Mouse (Mus musculus): ENCODE measurements at regions not wholly inside any gene's neighbourhood (a gene's known extent, or its start where the extent isn't known, plus 50 kb on each side); places are given as distances from the start of the nearest gene placed in this dataset.
"Not testable (repeated sequence)": the region's sequence is repeated elsewhere in the genome, so short reads cannot be mapped to it uniquely, and the experiment has no call there.

- DNase-seq: peak; percentile 60
Observed at GRCm38 (mm10) chr14:52580319-52580718, 84.8 kb upstream of the Olfr1507 start.

GRCm38 (mm10) chr14:52566920-52567319 is 71.4 kb upstream of the Olfr1507 start:
- TF ChIP-seq POLR2A (IDR thresholded peaks at IDR 0.05; ENCODE audit: control insufficient read depth, extremely low read depth, insufficient read depth, low read length, poor library complexity): no peak
- TF ChIP-seq CTCF (IDR thresholded peaks at IDR 0.05; ENCODE audit: borderline replicate concordance, control insufficient read depth, extremely low read depth, insufficient read depth, low read length, poor library complexity): no peak
- Histone ChIP-seq H3K4me3 (ENCODE audit: control insufficient read depth, insufficient read depth, low read length) (no peak overlapping the region), H3K36me3 (ENCODE audit: control insufficient read depth, insufficient read depth, low read length) (no peaks in the 10 kb centered on the region), H3K27ac (ENCODE audit: control insufficient read depth, insufficient read depth, low read length) (peak overlapping the region; percentile 34; the same call in 1 of the 2 replicates), H3K4me1 (replicated peaks; ENCODE audit: control insufficient read depth, insufficient read depth, low read length) (peaks cover 7% of the 10 kb centered on the region; the same call in 1 of the 2 replicates), H3K27me3 (ENCODE audit: control insufficient read depth, insufficient read depth, low read length) (no peaks in the 10 kb centered on the region)
- DNase-seq: peak; percentile 75
- 4% methylated on average over 5 of the region's 5 CpGs for WGBS

More at GRCm38 (mm10) chr14:52580319-52580718, 84.8 kb upstream of the Olfr1507 start:
- Histone ChIP-seq H3K27me3 (ENCODE audit: control insufficient read depth, insufficient read depth, low read length) (no peaks in the 10 kb centered on the region), H3K27ac (ENCODE audit: control insufficient read depth, insufficient read depth, low read length) (no peak overlapping the region), H3K4me3 (ENCODE audit: control insufficient read depth, insufficient read depth, low read length) (no peak overlapping the region), H3K4me1 (replicated peaks; ENCODE audit: control insufficient read depth, insufficient read depth, low read length) (no peaks in the 10 kb centered on the region), H3K36me3 (ENCODE audit: control insufficient read depth, insufficient read depth, low read length) (no peaks in the 10 kb centered on the region)
- WGBS: 63% methylated on average over 3 of the region's 3 CpGs
- TF ChIP-seq CTCF (IDR thresholded peaks at IDR 0.05; ENCODE audit: borderline replicate concordance, control insufficient read depth, extremely low read depth, insufficient read depth, low read length, poor library complexity) (peak; percentile 52; the same call in 1 of the 2 replicates), POLR2A (IDR thresholded peaks at IDR 0.05; ENCODE audit: control insufficient read depth, extremely low read depth, insufficient read depth, low read length, poor library complexity) (no peak)

- no peak for DNase-seq
- no peaks in the 10 kb centered on the region for H3K36me3 ChIP-seq (ENCODE audit: control insufficient read depth, insufficient read depth, low read length)
- 11% methylated on average over 4 of the region's 4 CpGs for WGBS
- peaks cover 7% of the 10 kb centered on the region; the same call in 1 of the 2 replicates for H3K4me1 ChIP-seq (replicated peaks; ENCODE audit: control insufficient read depth, insufficient read depth, low read length)
- H3K27ac ChIP-seq (ENCODE audit: control insufficient read depth, insufficient read depth, low read length): no peak overlapping the region
- H3K27me3 ChIP-seq (ENCODE audit: control insufficient read depth, insufficient read depth, low read length): no peaks in the 10 kb centered on the region
- TF ChIP-seq CTCF (IDR thresholded peaks at IDR 0.05; ENCODE audit: borderline replicate concordance, control insufficient read depth, extremely low read depth, insufficient read depth, low read length, poor library complexity): no peak
- no peak for TF ChIP-seq POLR2A (IDR thresholded peaks at IDR 0.05; ENCODE audit: control insufficient read depth, extremely low read depth, insufficient read depth, low read length, poor library complexity)
- no peak overlapping the region for H3K4me3 ChIP-seq (ENCODE audit: control insufficient read depth, insufficient read depth, low read length)
Observed at GRCm38 (mm10) chr14:52565606-52566005, 70.1 kb upstream of the Olfr1507 start.

- H3K4me3 ChIP-seq (ENCODE audit: control insufficient read depth, insufficient read depth, low read length); H3K36me3 ChIP-seq (ENCODE audit: control insufficient read depth, insufficient read depth, low read length); H3K27me3 ChIP-seq (ENCODE audit: control insufficient read depth, insufficient read depth, low read length); DNase-seq; H3K4me1 ChIP-seq (replicated peaks; ENCODE audit: control insufficient read depth, insufficient read depth, low read length); H3K27ac ChIP-seq (ENCODE audit: control insufficient read depth, insufficient read depth, low read length): not testable (repeated sequence)
- 95% methylated on average over 13 of the region's 13 CpGs for WGBS
Observed at GRCm38 (mm10) chr14:52556340-52556739, 60.8 kb upstream of the Olfr1507 start.

- no peaks in the 10 kb centered on the region for H3K36me3 ChIP-seq (ENCODE audit: control insufficient read depth, insufficient read depth, low read length)
- H3K4me1 ChIP-seq (replicated peaks; ENCODE audit: control insufficient read depth, insufficient read depth, low read length): no peaks in the 10 kb centered on the region
- H3K4me3 ChIP-seq (ENCODE audit: control insufficient read depth, insufficient read depth, low read length): no peak overlapping the region
- H3K27ac ChIP-seq (ENCODE audit: control insufficient read depth, insufficient read depth, low read length): no peak overlapping the region
- no peak for DNase-seq
- no peaks in the 10 kb centered on the region for H3K27me3 ChIP-seq (ENCODE audit: control insufficient read depth, insufficient read depth, low read length)
- TF ChIP-seq POLR2A (IDR thresholded peaks at IDR 0.05; ENCODE audit: control insufficient read depth, extremely low read depth, insufficient read depth, low read length, poor library complexity) (no peak), CTCF (IDR thresholded peaks at IDR 0.05; ENCODE audit: borderline replicate concordance, control insufficient read depth, extremely low read depth, insufficient read depth, low read length, poor library complexity) (no peak)
Observed at GRCm38 (mm10) chr14:52553399-52553798, 57.9 kb upstream of the Olfr1507 start.

GRCm38 (mm10) chr14:52547933-52548332 is 52.4 kb upstream of the Olfr1507 start:
- 23% methylated on average over 1 of the region's 1 CpGs for WGBS
- no peaks in the 10 kb centered on the region for H3K27me3 ChIP-seq (ENCODE audit: control insufficient read depth, insufficient read depth, low read length)
- no peak for DNase-seq
- H3K36me3 ChIP-seq (ENCODE audit: control insufficient read depth, insufficient read depth, low read length): no peaks in the 10 kb centered on the region
- no peak for TF ChIP-seq CTCF (IDR thresholded peaks at IDR 0.05; ENCODE audit: borderline replicate concordance, control insufficient read depth, extremely low read depth, insufficient read depth, low read length, poor library complexity)
- no peak for TF ChIP-seq POLR2A (IDR thresholded peaks at IDR 0.05; ENCODE audit: control insufficient read depth, extremely low read depth, insufficient read depth, low read length, poor library complexity)
- H3K4me3 ChIP-seq (ENCODE audit: control insufficient read depth, insufficient read depth, low read length): no peak overlapping the region
- no peaks in the 10 kb centered on the region for H3K4me1 ChIP-seq (replicated peaks; ENCODE audit: control insufficient read depth, insufficient read depth, low read length)
- no peak overlapping the region for H3K27ac ChIP-seq (ENCODE audit: control insufficient read depth, insufficient read depth, low read length)
